ENCODE assay signal across 16 mouse cellular contexts in the genomic region with DNA sequence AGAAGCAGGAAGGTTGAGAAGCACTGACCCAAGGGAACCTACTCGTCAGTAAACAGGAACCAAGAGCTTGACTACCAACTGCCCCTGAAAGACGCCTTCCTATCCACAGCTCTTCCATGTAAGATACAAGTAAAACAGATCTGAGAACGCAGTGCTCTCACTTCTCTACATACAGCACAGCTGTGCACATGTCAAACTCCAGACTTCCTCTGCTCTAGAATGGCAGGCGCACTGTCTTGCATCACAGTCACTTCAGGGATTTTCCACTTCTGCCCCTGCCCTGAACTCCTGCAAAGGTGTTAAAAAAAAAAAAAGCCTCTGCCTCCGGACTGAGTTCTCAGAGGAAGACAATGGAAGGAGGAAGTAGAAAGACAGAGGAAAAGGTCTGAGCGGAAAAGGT.
A peak's percentile ranks its signal among the peaks of the same experiment; 100 is the strongest.
DNase-seq lines count a peak whose midpoint lies in the region; ATAC-seq and TF ChIP-seq lines count a peak whose summit lies in the region.
"Had no signal": no experiment of that assay in that cellular context is flagged by ENCODE, and none has a peak within 500 bp of the region (broad histone marks: within the 10 kb centered on the region; RNA-seq: fewer than 3 reads in every experiment).

No protein-coding gene starts in this region.

- TF ChIP-seq CTCF in lung, embryonic 14.5 days (IDR thresholded peaks at IDR 0.05; ENCODE audit: low read depth) = no peak

- no peak overlapping the region for H3K9ac ChIP-seq in heart, embryonic 14.5 days (ENCODE audit: low read length)
- H3K9ac ChIP-seq in lung, embryonic 14.5 days = no peak overlapping the region
- no peak overlapping the region for H3K9ac ChIP-seq in lung, embryonic 16.5 days (ENCODE audit: low read length)
- H3K9ac ChIP-seq in midbrain, embryonic 16.5 days (ENCODE audit: low read depth, low read length) = no peak overlapping the region
- H3K9ac ChIP-seq: forebrain, embryonic 12.5 days; hindbrain, embryonic 12.5 days had no signal

- ATAC-seq in heart, embryonic 14.5 days (ENCODE audit: insufficient number of reproducible peaks, insufficient read depth, low FRiP score, low read depth) = peak; percentile 43; the same call in 1 of the 2 replicates
- ATAC-seq in lung, embryonic 14.5 days (ENCODE audit: insufficient read depth) = peak; percentile 68; the same call in 1 of the 2 replicates
- peak; percentile 78 for ATAC-seq in lung, embryonic 16.5 days (ENCODE audit: low read depth)
- ATAC-seq in midbrain, embryonic 16.5 days = no peak
- ATAC-seq: CD4-positive, CD25-positive, alpha-beta regulatory T cell, adult 4 months; Patski had no signal

- peak overlapping the region; percentile 3 to 25; a peak in 3 of 4 replicates for H3K27ac ChIP-seq in heart, embryonic 14.5 days (replicated peaks in 1 of 2; ENCODE audit: control insufficient read depth in 1 of 2, insufficient read depth in 1 of 2, low read depth in 2 of 2, low read length in 2 of 2)
- H3K27ac ChIP-seq in lung, embryonic 14.5 days (ENCODE audit: low read depth) = no peak overlapping the region
- peak overlapping the region; percentile 36 for H3K27ac ChIP-seq in lung, embryonic 16.5 days (ENCODE audit: low read length)
- H3K27ac ChIP-seq in midbrain, embryonic 16.5 days (ENCODE audit: low read length) = no peak overlapping the region
- H3K27ac ChIP-seq: embryonic facial prominence, embryonic 10.5 days; forebrain, embryonic 12.5 days; gastrocnemius, adult 2 months; hindbrain, embryonic 12.5 days had no signal

- no peaks in the 10 kb centered on the region for H3K27me3 ChIP-seq in heart, embryonic 14.5 days (ENCODE audit: control insufficient read depth, insufficient read depth, low read length)
- no peaks in the 10 kb centered on the region for H3K27me3 ChIP-seq in lung, embryonic 14.5 days (ENCODE audit: insufficient read depth, low read length)
- H3K27me3 ChIP-seq in lung, embryonic 16.5 days (ENCODE audit: control insufficient read depth, insufficient read depth, low read depth, low read length) = no peaks in the 10 kb centered on the region
- no peaks in the 10 kb centered on the region for H3K27me3 ChIP-seq in splenic B cell, adult 2 months (ENCODE audit: control insufficient read depth, insufficient read depth, low read length, poor library complexity, severe bottlenecking)
- H3K27me3 ChIP-seq in midbrain, embryonic 16.5 days (ENCODE audit: control insufficient read depth, insufficient read depth, low read depth, low read length) = no peaks in the 10 kb centered on the region
- H3K27me3 ChIP-seq: forebrain, embryonic 12.5 days; hindbrain, embryonic 12.5 days; Patski had no signal

- DNase-seq in heart, postnatal 10 days = no peak
- DNase-seq in lung, embryonic 14.5 days = peak; percentile 58
- DNase-seq in lung, postnatal 14 days = no peak
- peak; percentile 71 for DNase-seq in splenic B cell, adult 2 months (ENCODE audit: low read depth, low spot score)
- no peak for DNase-seq in urinary bladder, postnatal 25 days (ENCODE audit: low spot score)
- DNase-seq: adrenal gland, adult 8-10 months; cerebellum, adult 11 months; gastrocnemius, adult 2 months had no signal

- no peak overlapping the region for H3K4me3 ChIP-seq in heart, embryonic 14.5 days (ENCODE audit: control insufficient read depth in 1 of 2, insufficient read depth in 1 of 2, low read depth in 1 of 2, low read length in 2 of 2)
- no peak overlapping the region for H3K4me3 ChIP-seq in lung, embryonic 14.5 days (ENCODE audit: low read depth, low read length)
- H3K4me3 ChIP-seq in lung, embryonic 16.5 days (ENCODE audit: low read length) = no peak overlapping the region
- no peak overlapping the region for H3K4me3 ChIP-seq in midbrain, embryonic 16.5 days (ENCODE audit: low read depth, low read length)
- H3K4me3 ChIP-seq: embryonic facial prominence, embryonic 10.5 days; forebrain, embryonic 12.5 days; gastrocnemius, adult 2 months; hindbrain, embryonic 12.5 days had no signal

- intact Hi-C loops in heart, postnatal 10 days (cut with DNase I) = no loop called here

- 22% methylated on average over 6 of the region's 6 CpGs for WGBS in heart, embryonic 14.5 days
- 30% methylated on average over 6 of the region's 6 CpGs for WGBS in lung, embryonic 14.5 days
- 38% methylated on average over 6 of the region's 6 CpGs for WGBS in lung, embryonic 16.5 days
- WGBS in midbrain, embryonic 16.5 days = 78% methylated on average over 6 of the region's 6 CpGs

- no peaks in the 10 kb centered on the region for H3K9me3 ChIP-seq in heart, embryonic 14.5 days (ENCODE audit: control insufficient read depth, low read length)
- no peaks in the 10 kb centered on the region for H3K9me3 ChIP-seq in lung, embryonic 14.5 days (ENCODE audit: low read depth, low read length)
- no peaks in the 10 kb centered on the region for H3K9me3 ChIP-seq in lung, embryonic 16.5 days (ENCODE audit: control insufficient read depth, low read length)
- H3K9me3 ChIP-seq in midbrain, embryonic 16.5 days (replicated peaks; ENCODE audit: control insufficient read depth, low read length, poor library complexity, severe bottlenecking) = no peaks in the 10 kb centered on the region
- H3K9me3 ChIP-seq: embryonic facial prominence, embryonic 10.5 days; forebrain, embryonic 12.5 days; hindbrain, embryonic 12.5 days had no signal

- H3K36me3 ChIP-seq in heart, embryonic 14.5 days (ENCODE audit: control insufficient read depth, insufficient read depth, low read length) = peaks cover 5% of the 10 kb centered on the region; the same call in 1 of the 2 replicates
- 0 out of 2 replicates have a peak, but pooled peaks cover 12% of the 10 kb centered on the region for H3K36me3 ChIP-seq in lung, embryonic 14.5 days (ENCODE audit: insufficient read depth)
- no peaks in the 10 kb centered on the region for H3K36me3 ChIP-seq in lung, embryonic 16.5 days (ENCODE audit: control insufficient read depth, insufficient read depth, low read length)
- no peaks in the 10 kb centered on the region for H3K36me3 ChIP-seq in splenic B cell, adult 2 months (ENCODE audit: control insufficient read depth, insufficient read depth, low read length, poor library complexity, severe bottlenecking)
- H3K36me3 ChIP-seq in midbrain, embryonic 16.5 days (ENCODE audit: control insufficient read depth, insufficient read depth, low read length) = no peaks in the 10 kb centered on the region
- H3K36me3 ChIP-seq: forebrain, embryonic 12.5 days had no signal

- H3K4me1 ChIP-seq in heart, embryonic 14.5 days (ENCODE audit: control insufficient read depth in 2 of 2, insufficient read depth in 2 of 2, low read length in 2 of 2) = peaks cover 3 to 19% of the 10 kb centered on the region in 2 experiments
- H3K4me1 ChIP-seq in lung, embryonic 14.5 days (ENCODE audit: insufficient read depth) = 0 out of 2 replicates have a peak, but pooled peaks cover 4% of the 10 kb centered on the region
- peaks cover 10% of the 10 kb centered on the region for H3K4me1 ChIP-seq in lung, embryonic 16.5 days (replicated peaks; ENCODE audit: control insufficient read depth, insufficient read depth, low read length)
- H3K4me1 ChIP-seq in midbrain, embryonic 16.5 days (ENCODE audit: control insufficient read depth, insufficient read depth, low read length) = no peaks in the 10 kb centered on the region
- H3K4me1 ChIP-seq: forebrain, embryonic 12.5 days had no signal

- no peak overlapping the region for H3K4me2 ChIP-seq in heart, embryonic 14.5 days (ENCODE audit: low read length)
- no peak overlapping the region for H3K4me2 ChIP-seq in lung, embryonic 14.5 days
- H3K4me2 ChIP-seq in lung, embryonic 16.5 days (ENCODE audit: low read depth, low read length) = no peak overlapping the region
- no peak overlapping the region for H3K4me2 ChIP-seq in midbrain, embryonic 16.5 days (ENCODE audit: low read length)
- H3K4me2 ChIP-seq: forebrain, embryonic 12.5 days; hindbrain, embryonic 12.5 days had no signal

Comparison
In these comparisons a context has a peak if more than half of its experiments do, and no peak if none do; other contexts are left out.
1. H3K27ac ChIP-seq: peak in heart, embryonic 14.5 days (2 of 2) and lung, embryonic 16.5 days (single experiment); none in lung, embryonic 14.5 days (single experiment) and midbrain, embryonic 16.5 days (single experiment).
2. DNase-seq: peak in lung, embryonic 14.5 days (single experiment) and splenic B cell, adult 2 months (single experiment); none in heart, postnatal 10 days (0 of 2), lung, postnatal 14 days (single experiment) and urinary bladder, postnatal 25 days (single experiment).